Mouse (Mus musculus) liver, embryonic 15.5 days (tissue): Measurements from ENCODE around the gene Ppp1r27. TPM values are rescaled to one million over a fixed set of nuclear protein-coding genes. Genes with fewer than 3 reads are reported as not detected.

Source experiments
- ATAC-seq: fragments of 200-750 bp; cut with Nextera tagmentation; 2 replicates; pipeline ENCODE4 v1.8.0; 2017; ENCODE audit warnings: moderate number of reproducible peaks, mild to moderate bottlenecking, moderate library complexity; ENCODE audit not compliant: insufficient read depth
- H3K27ac ChIP-seq: fragments of 300-500 bp; sonication (generic); replicated peaks from 2 replicates; pipeline ENCODE4 v1.5.1; 2015; ENCODE audit warnings: mild to moderate bottlenecking, inconsistent platforms
- H3K27me3 ChIP-seq: fragments of 300-500 bp; sonication (generic); 2 replicates; pipeline ENCODE4 v1.6.1; 2015; ENCODE audit warnings: mild to moderate bottlenecking, inconsistent platforms
- H3K36me3 ChIP-seq: fragments of 300-500 bp; sonication (generic); replicated peaks from 2 replicates; pipeline ENCODE4 v1.6.1; 2015; ENCODE audit warnings: moderate library complexity, mild to moderate bottlenecking, inconsistent platforms
- H3K4me1 ChIP-seq: fragments of 300-500 bp; sonication (generic); replicated peaks from 2 replicates; pipeline ENCODE4 v1.6.1; 2015; ENCODE audit warnings: inconsistent platforms
- H3K4me2 ChIP-seq: fragments of 300-500 bp; sonication (generic); 2 replicates; pipeline ENCODE4 v1.6.1; 2015; ENCODE audit warnings: moderate library complexity, mild to moderate bottlenecking, inconsistent platforms
- H3K4me3 ChIP-seq: fragments of 300-500 bp; sonication (generic); replicated peaks from 2 replicates; pipeline ENCODE4 v1.5.1; 2015; ENCODE audit warnings: mild to moderate bottlenecking, inconsistent platforms
- H3K9ac ChIP-seq: fragments of 300-500 bp; sonication (generic); 2 replicates; pipeline ENCODE4 v1.6.1; 2015; ENCODE audit warnings: moderate library complexity, mild to moderate bottlenecking, inconsistent platforms
- H3K9me3 ChIP-seq: fragments of 300-500 bp; sonication (generic); replicated peaks from 2 replicates; pipeline ENCODE4 v1.6.1; 2016; ENCODE audit warnings: inconsistent platforms
- WGBS: fragments of 180-500 bp; shearing (Covaris S2); methylation state at CpG from one replicate; pipeline ENCODE4 v1.1.7; 2015; ENCODE audit warnings: mixed read lengths; ENCODE audit not compliant: insufficient replicate concordance; 5-methylcytosine and 5-hydroxymethylcytosine counted together
- polyA plus RNA-seq: library from polyadenylated mRNA; unstranded; fragments of >200 nt; fragmentation: Nextera tagmentation; extraction: Ambion mirVana; gene quantifications from 2 replicates; pipeline ENCODE4 v1.2.1, GENCODE M21; 2015

The Ppp1r27 gene
- polyA plus RNA-seq, 1 experiment from 2014 or later = 0.38 TPM

DNA sequence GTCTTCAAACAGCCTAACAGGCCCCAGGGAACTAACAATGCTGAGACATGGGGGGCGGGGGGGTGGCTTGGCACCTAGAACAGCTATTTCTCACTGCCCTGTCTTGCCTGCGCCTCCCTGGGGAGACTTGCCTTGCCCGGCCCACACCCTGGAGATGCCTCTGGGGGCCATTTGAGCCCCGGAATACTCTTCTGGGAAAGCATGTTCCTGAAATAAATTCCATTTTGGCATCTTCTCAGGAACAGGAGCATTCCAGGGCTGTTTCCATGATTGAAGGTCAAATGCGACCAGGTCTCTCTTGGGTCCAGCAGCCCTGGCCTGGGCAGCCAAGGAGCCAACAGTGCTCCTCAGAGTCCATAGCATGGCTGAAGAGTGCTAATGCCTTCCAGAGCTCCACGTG, 8.6 kb downstream of the Ppp1r27 start:
- H3K27me3 ChIP-seq = no peaks in the 10 kb centered on the region
- ATAC-seq = no peak
- no peak overlapping the region for H3K4me2 ChIP-seq
- H3K9ac ChIP-seq = no peak overlapping the region
- H3K27ac ChIP-seq = no peak overlapping the region
- H3K4me3 ChIP-seq = no peak overlapping the region
- peaks cover 28% of the 10 kb centered on the region for H3K4me1 ChIP-seq
- H3K9me3 ChIP-seq = no peaks in the 10 kb centered on the region
- 77% methylated on average over 6 of the region's 6 CpGs for WGBS
- H3K36me3 ChIP-seq = peaks cover 24% of the 10 kb centered on the region

DNA sequence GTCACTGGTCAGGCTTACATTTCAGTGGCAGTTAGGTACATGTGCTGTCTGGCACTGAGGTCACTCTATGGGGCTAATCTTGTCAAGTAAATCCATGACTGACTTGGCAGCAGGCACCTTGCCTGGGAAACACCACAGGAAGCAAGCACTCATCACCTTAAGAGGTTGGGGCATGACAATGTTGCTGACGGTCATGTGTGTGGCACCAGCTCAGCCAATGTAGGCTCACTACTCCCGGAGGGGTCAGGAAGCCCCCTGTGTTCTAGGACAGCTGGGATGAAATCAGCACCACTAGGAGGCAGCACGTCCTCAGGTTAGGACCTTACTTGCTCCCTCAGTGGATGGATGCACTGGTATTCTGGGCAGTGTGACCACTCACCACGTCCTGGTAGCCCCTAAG, 9.0 kb downstream of the Ppp1r27 start:
- H3K36me3 ChIP-seq = peaks cover 24% of the 10 kb centered on the region
- 51% methylated on average over 4 of the region's 4 CpGs for WGBS
- H3K9ac ChIP-seq = no peak overlapping the region
- no peak for ATAC-seq
- no peak overlapping the region for H3K4me3 ChIP-seq
- H3K9me3 ChIP-seq = no peaks in the 10 kb centered on the region
- no peaks in the 10 kb centered on the region for H3K27me3 ChIP-seq
- peaks cover 25% of the 10 kb centered on the region for H3K4me1 ChIP-seq
- H3K27ac ChIP-seq = no peak overlapping the region
- H3K4me2 ChIP-seq = no peak overlapping the region

- Histone ChIP-seq H3K4me2 (no peak overlapping the region), H3K27ac (peak overlapping the region; percentile 55), H3K36me3 (peaks cover 22% of the 10 kb centered on the region), H3K4me1 (peaks cover 19% of the 10 kb centered on the region), H3K27me3 (peaks cover 8% of the 10 kb centered on the region), H3K4me3 (no peak overlapping the region), H3K9ac (no peak overlapping the region), H3K9me3 (no peaks in the 10 kb centered on the region)
- WGBS = 34% methylated on average over 10 of the region's 10 CpGs
- ATAC-seq = peak; percentile 58
These were observed 11.5 kb downstream of the Ppp1r27 start for GRCm38 (mm10) chr11:120539285-120540014.

GRCm38 (mm10) chr11:120538955-120539284, 12.0 kb downstream of the Ppp1r27 start:
- WGBS = 21% methylated on average over 8 of the region's 8 CpGs
- Histone ChIP-seq H3K9ac (no peak overlapping the region), H3K4me2 (no peak overlapping the region), H3K36me3 (peaks cover 17% of the 10 kb centered on the region; the same call in 1 of the 2 replicates), H3K9me3 (no peaks in the 10 kb centered on the region), H3K4me1 (peaks cover 19% of the 10 kb centered on the region), H3K27ac (peak overlapping the region; percentile 29; the same call in 1 of the 2 replicates), H3K27me3 (peaks cover 13% of the 10 kb centered on the region), H3K4me3 (no peak overlapping the region)
- 0 out of 2 replicates have a peak, but pooled peaks have one; percentile 2 for ATAC-seq

DNA sequence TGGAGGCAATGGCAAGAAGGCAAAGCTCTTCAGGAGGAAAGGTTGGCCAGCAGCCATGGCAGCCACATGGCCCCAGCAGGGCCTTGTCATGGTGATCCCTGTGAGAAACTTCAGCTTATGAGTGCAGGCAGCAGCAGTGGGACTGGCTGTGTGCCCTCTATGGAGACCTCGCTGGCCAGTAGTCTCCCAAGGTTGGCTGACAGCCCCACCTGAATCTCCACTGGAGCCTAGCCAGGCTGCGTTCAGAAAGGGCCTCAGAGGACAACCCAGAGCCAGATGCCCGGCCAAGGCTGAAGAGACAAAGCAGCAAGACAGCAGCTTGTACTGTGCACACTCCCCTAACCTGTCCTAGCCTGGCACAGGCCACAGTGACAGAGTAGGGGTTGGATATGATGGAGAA, 12.4 kb downstream of the Ppp1r27 start:
- peak overlapping the region; percentile 29; the same call in 1 of the 2 replicates for H3K27ac ChIP-seq
- no peak for ATAC-seq
- H3K9ac ChIP-seq = no peak overlapping the region
- H3K36me3 ChIP-seq = peaks cover 12% of the 10 kb centered on the region; the same call in 1 of the 2 replicates
- no peak overlapping the region for H3K4me2 ChIP-seq
- H3K4me1 ChIP-seq = peaks cover 19% of the 10 kb centered on the region
- H3K4me3 ChIP-seq = no peak overlapping the region
- WGBS = 62% methylated on average over 3 of the region's 3 CpGs
- no peaks in the 10 kb centered on the region for H3K9me3 ChIP-seq
- peaks cover 18% of the 10 kb centered on the region for H3K27me3 ChIP-seq

DNA sequence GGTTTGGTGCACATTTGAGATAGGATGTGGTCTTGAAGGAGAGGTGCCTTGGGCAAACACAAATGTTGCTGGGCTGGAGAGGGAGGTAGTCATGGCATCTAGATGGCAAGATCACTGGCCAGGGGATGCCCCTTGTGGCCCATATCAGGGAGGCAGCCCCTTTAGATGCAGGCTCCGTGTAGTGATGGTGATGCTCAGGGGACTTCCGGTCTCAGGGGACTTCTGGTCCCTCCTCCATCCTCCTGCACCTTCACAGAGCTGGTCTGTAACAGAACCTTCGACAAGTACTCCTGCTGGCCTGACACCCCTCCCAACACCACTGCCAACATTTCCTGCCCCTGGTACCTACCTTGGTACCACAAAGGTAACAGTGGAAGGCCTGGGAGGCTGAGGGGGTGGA, 15.1 kb downstream of the Ppp1r27 start:
- H3K27ac ChIP-seq = no peak overlapping the region
- 50% methylated on average over 3 of the region's 3 CpGs for WGBS

GRCm38 (mm10) chr11:120535145-120535544, 15.8 kb downstream of the Ppp1r27 start:
- ATAC-seq = no peak
- Histone ChIP-seq H3K4me1 (peaks cover 27% of the 10 kb centered on the region), H3K9ac (no peak overlapping the region), H3K4me2 (no peak overlapping the region), H3K27ac (no peak overlapping the region), H3K36me3 (no peaks in the 10 kb centered on the region), H3K9me3 (no peaks in the 10 kb centered on the region), H3K4me3 (no peak overlapping the region), H3K27me3 (peaks cover 51% of the 10 kb centered on the region)
- WGBS = 49% methylated on average over 3 of the region's 3 CpGs

More for the DNA sequence above, 15.1 kb downstream of the Ppp1r27 start:
- no peak overlapping the region for H3K4me3 ChIP-seq
- H3K9ac ChIP-seq = no peak overlapping the region
- no peak for ATAC-seq
- H3K36me3 ChIP-seq = no peaks in the 10 kb centered on the region
- no peak overlapping the region for H3K4me2 ChIP-seq
- H3K4me1 ChIP-seq = peaks cover 20% of the 10 kb centered on the region
- peaks cover 45% of the 10 kb centered on the region for H3K27me3 ChIP-seq
- no peaks in the 10 kb centered on the region for H3K9me3 ChIP-seq

DNA sequence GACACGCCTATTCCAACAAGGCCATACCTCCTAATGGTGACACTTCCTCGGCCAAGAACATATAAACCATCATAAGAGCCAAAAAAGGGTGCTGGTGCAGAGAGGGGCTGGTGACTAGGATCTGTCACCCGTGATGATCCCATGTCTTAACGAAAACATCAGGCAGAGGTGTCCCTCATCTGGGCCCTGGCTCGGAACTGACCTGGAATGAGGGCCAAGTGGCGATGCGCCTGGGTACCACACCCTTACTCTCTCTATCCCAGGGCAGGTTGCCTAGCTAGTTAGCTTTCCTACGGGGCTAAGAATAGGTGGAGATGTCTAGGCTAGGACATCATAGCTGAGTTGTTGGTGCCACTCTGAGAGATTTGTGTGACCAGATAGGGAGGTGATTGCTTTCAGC, 16.8 kb downstream of the Ppp1r27 start:
- 65% methylated on average over 8 of the region's 8 CpGs for WGBS
- peaks cover 62% of the 10 kb centered on the region for H3K27me3 ChIP-seq
- ATAC-seq = no peak

GRCm38 (mm10) chr11:120531646-120532045, 19.3 kb downstream of the Ppp1r27 start:
- H3K9ac ChIP-seq = no peak overlapping the region
- ATAC-seq = no peak

More for the DNA sequence above, 16.8 kb downstream of the Ppp1r27 start:
- no peak overlapping the region for H3K4me3 ChIP-seq
- no peak overlapping the region for H3K9ac ChIP-seq
- peaks cover 19% of the 10 kb centered on the region for H3K4me1 ChIP-seq
- H3K36me3 ChIP-seq = no peaks in the 10 kb centered on the region
- H3K9me3 ChIP-seq = no peaks in the 10 kb centered on the region
- no peak overlapping the region for H3K27ac ChIP-seq
- no peak overlapping the region for H3K4me2 ChIP-seq

GRCm38 (mm10) chr11:120530085-120530964, 20.6 kb downstream of the Ppp1r27 start, which contains the start of gene Gcgr:
Gene Gcgr, plus strand, starts transcription at chr11:120530699.
- peak within 1 kb of the TSS; percentile 74 for H3K27ac ChIP-seq
- peaks cover 80% of the 10 kb centered on the region for H3K27me3 ChIP-seq
- peak within 1 kb of the TSS; percentile 39 for H3K9ac ChIP-seq
- H3K36me3 ChIP-seq = no peaks in the 10 kb centered on the region
- H3K4me1 ChIP-seq = peaks cover 28% of the 10 kb centered on the region
- peak within 1 kb of the TSS; percentile 59 for H3K4me2 ChIP-seq
- no peaks in the 10 kb centered on the region for H3K9me3 ChIP-seq
- H3K4me3 ChIP-seq = peak within 1 kb of the TSS; percentile 50
- ATAC-seq = 0 out of 2 replicates have a peak, but pooled peaks have one; percentile 7
- 10% methylated on average over 62 of the region's 62 CpGs for WGBS

More at GRCm38 (mm10) chr11:120531646-120532045, 19.3 kb downstream of the Ppp1r27 start:
- Histone ChIP-seq H3K27ac (no peak overlapping the region), H3K36me3 (no peaks in the 10 kb centered on the region), H3K4me1 (peaks cover 28% of the 10 kb centered on the region), H3K4me3 (peak overlapping the region; percentile 50), H3K9me3 (no peaks in the 10 kb centered on the region), H3K27me3 (peaks cover 80% of the 10 kb centered on the region), H3K4me2 (peak overlapping the region; percentile 59)
- 24% methylated on average over 9 of the region's 9 CpGs for WGBS

DNA sequence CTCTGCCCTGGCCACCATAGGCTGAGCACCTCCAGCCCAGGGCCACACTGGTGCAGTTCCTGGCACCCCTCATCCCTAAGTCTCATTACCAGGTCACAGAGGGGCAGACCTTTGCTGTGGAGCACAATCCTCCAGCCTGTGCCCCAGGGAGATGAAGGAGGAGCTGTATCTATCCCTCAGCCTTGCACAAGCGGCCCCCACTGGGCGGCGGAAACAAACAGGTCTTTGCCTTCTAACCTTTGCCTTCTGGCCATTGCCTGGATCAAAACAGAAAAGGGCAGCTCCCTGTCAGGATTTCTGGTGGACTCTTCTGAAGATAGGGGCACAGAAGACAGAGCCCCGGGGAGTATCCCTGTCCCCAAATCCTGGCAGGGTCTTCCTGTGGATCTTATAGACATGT, 22.0 kb downstream of the Ppp1r27 start:
- H3K36me3 ChIP-seq = no peaks in the 10 kb centered on the region
- peak overlapping the region; percentile 74 for H3K27ac ChIP-seq
- WGBS = 71% methylated on average over 4 of the region's 4 CpGs
- ATAC-seq = 0 out of 2 replicates have a peak, but pooled peaks have one; percentile 44
- peaks cover 28% of the 10 kb centered on the region for H3K4me1 ChIP-seq
- H3K27me3 ChIP-seq = peaks cover 66% of the 10 kb centered on the region
- H3K4me3 ChIP-seq = no peak overlapping the region
- no peak overlapping the region; the same call in 1 of the 2 replicates for H3K4me2 ChIP-seq
- no peaks in the 10 kb centered on the region for H3K9me3 ChIP-seq
- no peak overlapping the region for H3K9ac ChIP-seq
